Comparison of ENCODE assay signal across 7 mouse cellular contexts in genomic region chr2:144270507-144271420, GRCm38 (mm10). TPM values are rescaled to one million over a fixed set of nuclear protein-coding genes. Genes with fewer than 3 reads are reported as not detected.
DNase-seq lines count a peak whose midpoint lies in the region; ATAC-seq lines count a peak whose summit lies in the region.

Gene Mgme1, plus strand, starts transcription at chr2:144270663.
Gene Snx5, minus strand, starts transcription at chr2:144270906.

- peak; percentile 96 for ATAC-seq in intestine, embryonic 14.5 days (replicated peaks; ENCODE audit: low FRiP score, low TSS enrichment, low read depth)

- H3K4me1 ChIP-seq in intestine, embryonic 14.5 days (replicated peaks; ENCODE audit: control insufficient read depth, insufficient read depth, low read length) = peaks cover 31% of the 10 kb centered on the region
- peaks cover 60% of the 10 kb centered on the region for H3K4me1 ChIP-seq in midbrain, embryonic 10.5 days

- H3K9me3 ChIP-seq in intestine, embryonic 14.5 days (ENCODE audit: control insufficient read depth, low read length) = no peaks in the 10 kb centered on the region
- H3K9me3 ChIP-seq in midbrain, embryonic 10.5 days (replicated peaks) = no peaks in the 10 kb centered on the region

- DNase-seq in adrenal gland, adult (ENCODE audit: inconsistent age in 2 of 2, low spot score in 1 of 2) = peak; percentile 96 to 99
- peak; percentile 95 for DNase-seq in embryo, embryonic 10.5 days (ENCODE audit: low spot score)
- peak; percentile 92 for DNase-seq in gastrocnemius, postnatal 25 days
- DNase-seq in intestine, embryonic 14.5 days (ENCODE audit: low spot score) = peak; percentile 97
- DNase-seq in left cerebral cortex, postnatal 25 days (ENCODE audit: low spot score in 2 of 2) = peak; percentile 97 to 98
- peak; percentile 94 for DNase-seq in midbrain, embryonic 10.5 days (ENCODE audit: low spot score)
- peak; percentile 91 for DNase-seq in right cerebral cortex, postnatal 4 days

- no peaks in the 10 kb centered on the region for H3K27me3 ChIP-seq in intestine, embryonic 14.5 days (replicated peaks; ENCODE audit: control insufficient read depth, insufficient read depth, low read length)
- no peaks in the 10 kb centered on the region for H3K27me3 ChIP-seq in midbrain, embryonic 10.5 days (ENCODE audit: low read depth, poor library complexity, severe bottlenecking)

- peak within 1 kb of the TSS; percentile 93 for H3K4me3 ChIP-seq in intestine, embryonic 14.5 days (ENCODE audit: low read depth, low read length)
- peak within 1 kb of the TSS; percentile 91 for H3K4me3 ChIP-seq in midbrain, embryonic 10.5 days

- WGBS in intestine, embryonic 14.5 days = under 1% methylated on average over 93 of the region's 93 CpGs
- under 1% methylated on average over 90 of the region's 93 CpGs for WGBS in midbrain, embryonic 10.5 days

- peak within 1 kb of the TSS; percentile 99 for H3K9ac ChIP-seq in intestine, embryonic 14.5 days (ENCODE audit: low read length)

- peaks cover 8% of the 10 kb centered on the region; the same call in 1 of the 2 replicates for H3K36me3 ChIP-seq in intestine, embryonic 14.5 days (ENCODE audit: control insufficient read depth, insufficient read depth, low read length)
- peaks cover 35% of the 10 kb centered on the region for H3K36me3 ChIP-seq in midbrain, embryonic 10.5 days

- H3K27ac ChIP-seq in intestine, embryonic 14.5 days (ENCODE audit: low read depth) = peak within 1 kb of the TSS; percentile 96
- H3K27ac ChIP-seq in midbrain, embryonic 10.5 days (replicated peaks) = peak within 1 kb of the TSS; percentile 98

- peak within 1 kb of the TSS; percentile 78 for H3K4me2 ChIP-seq in intestine, embryonic 14.5 days (ENCODE audit: low read length)

- intact Hi-C loops in left cerebral cortex, postnatal 25 days (cut with DNase I) = loop anchor here (2.0 kb wide), 1 partner anchor 260 kb away; the partner anchor contains the start of gene Rrbp1

RNA-seq across cellular contexts. Expression of gene Mgme1, which starts in this region (rescaled TPM):
- total RNA-seq in gastrocnemius, postnatal 25 days (2021) = 1 to 10 TPM; 6.0 to 6.5 TPM
- polyA plus RNA-seq in intestine, embryonic 14.5 days (2014; fragmentation: Nextera tagmentation; extraction: Ambion mirVana) = 21.1 and 22.9 TPM in 2 replicates
- 1 to 10 TPM; 5.2 to 5.7 TPM for total RNA-seq in left cerebral cortex, postnatal 25 days (2021)
- polyA plus RNA-seq in midbrain, embryonic 10.5 days (2016; fragmentation: Nextera tagmentation; extraction: Ambion mirVana) = 22.5 and 26.0 TPM in 2 replicates

RNA-seq across cellular contexts. Expression of gene Snx5, which starts in this region (rescaled TPM):
- total RNA-seq in gastrocnemius, postnatal 25 days (2021) = 10 to 100 TPM; 39.6 to 39.8 TPM
- 134 and 139 TPM in 2 replicates for polyA plus RNA-seq in intestine, embryonic 14.5 days (2014; fragmentation: Nextera tagmentation; extraction: Ambion mirVana)
- 10 to 100 TPM; 77.5 to 81.3 TPM for total RNA-seq in left cerebral cortex, postnatal 25 days (2021)
- 102 and 120 TPM in 2 replicates for polyA plus RNA-seq in midbrain, embryonic 10.5 days (2016; fragmentation: Nextera tagmentation; extraction: Ambion mirVana)

Comparison
In these comparisons a context has a peak if more than half of its experiments do, and no peak if none do; other contexts are left out.
1. Peak in every context shown above with its lines: DNase-seq, ATAC-seq, H3K4me3 ChIP-seq and H3K27ac ChIP-seq.